Mouse (Mus musculus) kidney, embryonic 15.5 days (tissue): ENCODE data around the gene Lenep. TPM values are rescaled to one million over a fixed set of nuclear protein-coding genes. Genes with fewer than 3 reads are reported as not detected.

Source experiments
- ATAC-seq: fragments of 200-750 bp; cut with Nextera tagmentation; replicated peaks from 2 replicates; pipeline ENCODE4 v1.8.0; 2017; ENCODE audit warnings: moderate TSS enrichment; ENCODE audit not compliant: low FRiP score
- H3K27ac ChIP-seq: fragments of 300-500 bp; sonication (generic); 2 replicates; pipeline ENCODE4 v1.5.1; 2015; ENCODE audit warnings: mild to moderate bottlenecking, inconsistent platforms
- H3K27me3 ChIP-seq: fragments of 300-500 bp; sonication (generic); 2 replicates; pipeline ENCODE4 v1.6.1; 2015; ENCODE audit warnings: inconsistent platforms
- H3K36me3 ChIP-seq: fragments of 300-500 bp; sonication (generic); 2 replicates; pipeline ENCODE4 v1.6.1; 2015; ENCODE audit warnings: inconsistent platforms
- H3K4me1 ChIP-seq: fragments of 300-500 bp; sonication (generic); 2 replicates; pipeline ENCODE4 v1.6.1; 2015; ENCODE audit warnings: inconsistent platforms
- H3K4me2 ChIP-seq: fragments of 300-500 bp; sonication (generic); 2 replicates; pipeline ENCODE4 v1.6.1; 2015; ENCODE audit warnings: moderate library complexity, mild to moderate bottlenecking, inconsistent platforms
- H3K4me3 ChIP-seq: fragments of 300-500 bp; sonication (generic); replicated peaks from 2 replicates; pipeline ENCODE4 v1.5.1; 2015; ENCODE audit warnings: mild to moderate bottlenecking, inconsistent platforms
- H3K9ac ChIP-seq: fragments of 300-500 bp; sonication (generic); 2 replicates; pipeline ENCODE4 v1.6.1; 2015; ENCODE audit warnings: mild to moderate bottlenecking, inconsistent platforms
- H3K9me3 ChIP-seq: fragments of 300-500 bp; sonication (generic); replicated peaks from 2 replicates; pipeline ENCODE4 v1.6.1; 2016; ENCODE audit warnings: inconsistent platforms
- WGBS: fragments of 180-500 bp; shearing (Covaris S2); methylation state at CpG from one replicate; pipeline ENCODE4 v1.1.7; 2015; ENCODE audit warnings: mixed read lengths; 5-methylcytosine and 5-hydroxymethylcytosine counted together
- polyA plus RNA-seq: library from polyadenylated mRNA; unstranded; fragments of >200 nt; fragmentation: Nextera tagmentation; extraction: Ambion mirVana; gene quantifications from 2 replicates; pipeline ENCODE4 v1.2.1, GENCODE M21; 2015

Lenep gene
- polyA plus RNA-seq, 1 experiment from 2014 or later = 0.14 TPM

DNA sequence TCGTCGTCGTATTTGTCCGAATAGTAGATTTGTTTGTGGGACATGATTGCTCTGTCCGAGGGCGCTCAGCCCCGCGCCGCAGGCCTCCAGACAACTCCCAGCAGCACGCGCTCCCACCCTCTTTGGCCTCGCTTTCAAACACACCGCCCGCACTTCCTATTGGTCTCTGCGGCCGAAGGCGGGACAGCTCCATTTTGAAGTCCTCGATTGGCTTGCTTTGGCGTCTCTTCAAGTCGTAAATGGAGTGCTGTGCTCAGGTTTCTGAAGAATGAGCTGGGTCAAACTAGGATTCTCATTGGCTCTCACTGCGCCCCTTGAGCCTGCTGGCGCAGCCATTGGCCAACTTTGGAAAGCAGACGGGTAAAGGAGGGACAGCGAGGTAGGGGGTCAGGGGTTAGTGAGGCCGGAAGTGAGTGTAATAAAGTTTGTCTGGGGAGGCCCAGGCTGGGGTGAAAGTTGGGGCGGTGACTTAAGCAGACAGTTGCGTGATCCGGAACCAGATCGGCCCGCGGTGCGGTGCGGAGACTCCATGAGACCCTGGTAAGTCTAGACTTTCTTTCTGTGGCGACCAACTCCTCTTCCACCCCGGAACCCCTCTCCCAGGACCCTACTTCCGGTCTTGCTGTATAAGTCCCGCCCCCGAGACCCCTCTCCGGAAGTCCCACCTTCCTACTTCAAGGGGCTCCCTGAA is 15.7 kb upstream of the Lenep start, which contains the start of the genes Cks1b and Shc1:
Cks1b (minus strand) TSS at position 214 of the 691 bp plus-strand sequence.
Shc1 (plus strand) TSS at position 274 of the 691 bp plus-strand sequence.
- H3K27me3 ChIP-seq = no peaks in the 10 kb centered on the region

DNA sequence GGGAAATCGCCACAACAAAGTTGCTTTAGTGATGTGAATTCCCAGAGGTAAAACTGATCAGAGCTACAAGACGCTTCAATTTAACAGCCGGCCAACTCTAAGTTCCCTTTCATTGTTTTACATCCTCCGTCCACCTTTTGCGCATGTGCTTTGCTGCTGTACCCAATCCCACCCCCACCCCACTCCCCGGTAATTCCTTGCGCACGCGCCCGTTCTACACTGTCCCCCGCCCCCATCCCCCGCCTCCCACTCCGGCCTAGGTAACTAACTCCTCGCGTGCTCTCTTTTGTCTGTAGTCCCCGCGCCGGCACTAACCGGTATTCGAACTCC is 15.2 kb upstream of the Lenep start:
- Histone ChIP-seq H3K27ac (peak overlapping the region; percentile 100), H3K4me3 (peak overlapping the region; percentile 71), H3K9me3 (no peaks in the 10 kb centered on the region), H3K4me1 (peaks cover 47% of the 10 kb centered on the region), H3K9ac (peak overlapping the region; percentile 54), H3K36me3 (peaks cover 36% of the 10 kb centered on the region), H3K4me2 (peak overlapping the region; percentile 89), H3K27me3 (no peaks in the 10 kb centered on the region)
- WGBS = 1% methylated on average over 20 of the region's 20 CpGs
- peak; percentile 26 for ATAC-seq

More for the DNA sequence above, 15.7 kb upstream of the Lenep start, which contains the start of the genes Cks1b and Shc1:
- ATAC-seq = peak; percentile 93
- Histone ChIP-seq H3K36me3 (peaks cover 32% of the 10 kb centered on the region), H3K4me3 (peak within 1 kb of the TSS; percentile 71), H3K9me3 (no peaks in the 10 kb centered on the region), H3K27ac (peak within 1 kb of the TSS; percentile 100), H3K9ac (peak within 1 kb of the TSS; percentile 60), H3K4me1 (peaks cover 52% of the 10 kb centered on the region), H3K4me2 (peak within 1 kb of the TSS; percentile 89)
- WGBS = under 1% methylated on average over 39 of the region's 39 CpGs

DNA sequence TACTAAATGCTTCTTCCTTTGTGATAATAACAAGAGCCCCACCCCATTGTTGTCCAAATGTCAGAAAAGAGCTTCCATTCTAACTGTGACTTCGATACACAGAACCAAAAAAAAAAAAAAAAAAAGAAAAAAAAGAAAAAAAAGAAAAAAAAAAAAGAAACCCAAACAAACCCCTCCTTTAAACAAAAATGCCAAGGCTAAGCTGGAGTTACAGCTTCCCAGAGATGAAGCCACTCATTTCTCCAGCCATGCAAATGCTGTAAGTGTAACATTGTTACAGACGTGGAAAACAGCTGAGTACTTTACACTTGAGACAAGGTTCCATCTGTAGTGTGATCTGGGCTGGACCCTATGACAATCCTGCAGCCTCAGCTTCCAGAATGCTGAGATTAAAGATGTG is 14.5 kb upstream of the Lenep start:
- no peak for ATAC-seq
- Histone ChIP-seq H3K36me3 (peaks cover 36% of the 10 kb centered on the region), H3K9ac (peak overlapping the region; percentile 54), H3K4me3 (peak overlapping the region; percentile 71), H3K9me3 (no peaks in the 10 kb centered on the region), H3K4me2 (peak overlapping the region; percentile 89), H3K27me3 (no peaks in the 10 kb centered on the region), H3K27ac (peak overlapping the region; percentile 100), H3K4me1 (peaks cover 42% of the 10 kb centered on the region)
- 13% methylated on average over 2 of the region's 2 CpGs for WGBS

GRCm38 (mm10) chr3:89416158-89416557 is 13.6 kb upstream of the Lenep start:
- Histone ChIP-seq H3K27ac (no peak overlapping the region), H3K9ac (no peak overlapping the region), H3K9me3 (no peaks in the 10 kb centered on the region), H3K36me3 (peaks cover 36% of the 10 kb centered on the region), H3K4me3 (no peak overlapping the region; the same call in 1 of the 2 replicates), H3K4me2 (no peak overlapping the region; the same call in 1 of the 2 replicates), H3K27me3 (no peaks in the 10 kb centered on the region), H3K4me1 (peaks cover 35% of the 10 kb centered on the region)
- WGBS = 93% methylated on average over 8 of the region's 8 CpGs
- no peak for ATAC-seq

DNA sequence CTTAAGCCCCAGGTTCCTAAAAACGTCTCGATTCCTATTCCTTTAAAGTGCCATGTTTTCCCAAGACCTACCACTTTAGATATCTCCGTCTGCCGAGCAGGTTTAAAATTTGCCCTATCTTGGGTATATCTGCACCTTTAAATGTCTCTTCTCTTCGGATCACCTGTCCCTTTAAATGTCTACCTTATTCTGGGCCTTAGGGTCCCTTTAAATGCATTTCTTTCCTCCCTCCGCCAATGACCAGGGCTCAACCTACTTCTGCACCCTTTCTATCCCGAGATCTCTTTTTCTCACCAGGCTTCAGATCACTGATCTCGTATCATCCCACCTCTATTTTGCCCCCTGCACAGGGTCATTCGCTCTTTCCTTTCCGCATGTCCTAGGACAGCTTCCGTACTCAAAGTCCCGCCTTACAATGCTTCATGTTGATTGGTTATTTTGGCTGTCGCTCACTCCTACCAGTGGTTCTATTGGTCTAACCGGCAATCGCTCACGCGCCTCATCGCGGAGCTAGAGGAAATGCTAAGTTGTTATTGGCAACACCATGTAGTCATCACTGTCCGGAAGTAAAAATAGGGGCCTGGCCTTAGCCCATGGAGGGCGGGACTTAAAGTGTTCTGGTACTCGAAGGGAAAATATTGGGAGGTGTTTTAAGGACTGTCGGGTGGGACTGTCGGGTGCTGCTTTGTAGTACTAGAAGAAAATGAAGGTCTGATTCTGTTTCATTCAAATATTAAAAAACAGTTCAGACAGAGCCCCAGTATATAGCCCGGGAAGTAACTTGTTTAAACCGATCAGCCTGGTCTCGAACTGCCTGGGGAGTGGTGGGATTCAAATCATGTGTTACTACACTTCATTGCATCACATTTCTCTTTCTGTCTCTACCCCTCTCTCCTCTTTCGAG is 9.1 kb upstream of the Lenep start, which contains the start of gene Flad1:
Flad1 (minus strand) TSS at position 381 of the 904 bp plus-strand sequence.
- H3K27ac ChIP-seq = peak within 1 kb of the TSS; percentile 48; the same call in 1 of the 2 replicates

DNA sequence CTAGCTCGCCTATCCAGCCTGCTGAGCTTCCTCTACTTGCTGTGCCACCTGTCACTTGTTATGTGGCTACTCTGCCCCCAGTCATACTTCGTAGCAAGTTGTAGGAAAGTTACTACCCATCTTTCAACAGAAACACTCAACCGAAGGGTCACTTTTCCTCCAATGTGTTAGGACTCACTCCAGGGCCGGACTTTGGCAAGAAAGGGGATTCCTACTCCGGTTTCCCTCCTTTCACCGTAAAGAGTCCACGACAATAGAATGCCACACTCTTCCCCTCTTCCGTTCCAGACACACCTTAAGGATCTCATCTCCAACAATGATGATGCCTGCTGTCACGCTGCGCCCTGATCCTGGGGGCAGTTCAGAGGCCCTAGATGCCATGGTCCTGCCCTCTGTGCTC is 8.3 kb upstream of the Lenep start:
- no peak for ATAC-seq
- Histone ChIP-seq H3K4me3 (peak overlapping the region; percentile 54), H3K9me3 (no peaks in the 10 kb centered on the region), H3K27ac (peak overlapping the region; percentile 19; the same call in 1 of the 2 replicates), H3K4me1 (peaks cover 10% of the 10 kb centered on the region), H3K4me2 (peak overlapping the region; percentile 65), H3K9ac (peak overlapping the region; percentile 51), H3K27me3 (no peaks in the 10 kb centered on the region), H3K36me3 (peaks cover 51% of the 10 kb centered on the region)
- 78% methylated on average over 10 of the region's 10 CpGs for WGBS

More for the DNA sequence above, 9.1 kb upstream of the Lenep start, which contains the start of gene Flad1:
- Histone ChIP-seq H3K4me2 (peak within 1 kb of the TSS; percentile 65), H3K9ac (peak within 1 kb of the TSS; percentile 51), H3K36me3 (peaks cover 57% of the 10 kb centered on the region), H3K27me3 (no peaks in the 10 kb centered on the region), H3K4me3 (peak within 1 kb of the TSS; percentile 54), H3K9me3 (no peaks in the 10 kb centered on the region), H3K4me1 (peaks cover 16% of the 10 kb centered on the region)
- 5% methylated on average over 28 of the region's 28 CpGs for WGBS
- ATAC-seq = peak; percentile 99

GRCm38 (mm10) chr3:89409701-89410100 is 7.1 kb upstream of the Lenep start:
- no peak for ATAC-seq
- Histone ChIP-seq H3K9ac (no peak overlapping the region), H3K9me3 (no peaks in the 10 kb centered on the region), H3K4me1 (peaks cover 10% of the 10 kb centered on the region), H3K4me3 (no peak overlapping the region), H3K27me3 (no peaks in the 10 kb centered on the region), H3K36me3 (peaks cover 48% of the 10 kb centered on the region), H3K4me2 (no peak overlapping the region), H3K27ac (no peak overlapping the region)
- WGBS = 94% methylated on average over 3 of the region's 3 CpGs

GRCm38 (mm10) chr3:89408448-89408847 is 5.9 kb upstream of the Lenep start:
- Histone ChIP-seq H3K36me3 (peaks cover 45% of the 10 kb centered on the region), H3K9ac (no peak overlapping the region), H3K4me3 (no peak overlapping the region), H3K4me2 (no peak overlapping the region), H3K27me3 (no peaks in the 10 kb centered on the region), H3K27ac (no peak overlapping the region), H3K4me1 (peaks cover 10% of the 10 kb centered on the region), H3K9me3 (no peaks in the 10 kb centered on the region)
- ATAC-seq = no peak
- WGBS = 68% methylated on average over 16 of the region's 16 CpGs

DNA sequence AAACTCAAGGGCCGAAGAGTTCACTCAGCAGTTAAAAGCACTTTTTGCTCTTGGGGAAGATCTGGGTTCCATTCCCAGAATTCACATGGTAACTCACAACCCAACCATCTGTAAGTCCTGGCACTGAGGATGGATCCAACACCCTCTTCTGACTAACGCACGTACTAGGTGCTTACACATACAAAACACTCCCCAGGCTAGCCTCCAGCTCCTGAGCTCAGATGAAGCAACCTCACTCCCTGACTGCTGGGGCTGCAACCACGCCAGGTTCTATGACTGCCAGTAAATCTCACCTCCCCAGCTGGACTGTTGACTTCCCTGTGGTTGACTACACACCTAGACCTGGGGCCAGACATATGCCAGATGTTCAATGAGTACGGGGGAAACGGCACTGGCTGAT is 4.3 kb upstream of the Lenep start:
- no peak for ATAC-seq

GRCm38 (mm10) chr3:89401329-89401728 is 1.3 kb downstream of the Lenep start:
- Histone ChIP-seq H3K9ac (no peak overlapping the region), H3K27me3 (no peaks in the 10 kb centered on the region), H3K9me3 (no peaks in the 10 kb centered on the region), H3K27ac (no peak overlapping the region), H3K4me2 (no peak overlapping the region), H3K36me3 (peaks cover 40% of the 10 kb centered on the region), H3K4me3 (no peak overlapping the region), H3K4me1 (peaks cover 7% of the 10 kb centered on the region)
- 90% methylated on average over 7 of the region's 7 CpGs for WGBS
- no peak for ATAC-seq

More for the DNA sequence above, 4.3 kb upstream of the Lenep start:
- H3K27ac ChIP-seq = no peak overlapping the region
- H3K4me3 ChIP-seq = no peak overlapping the region
- H3K9me3 ChIP-seq = no peaks in the 10 kb centered on the region
- no peak overlapping the region for H3K4me2 ChIP-seq
- no peaks in the 10 kb centered on the region for H3K27me3 ChIP-seq
- H3K9ac ChIP-seq = no peak overlapping the region
- WGBS = 87% methylated on average over 6 of the region's 6 CpGs
- peaks cover 8% of the 10 kb centered on the region for H3K4me1 ChIP-seq
- H3K36me3 ChIP-seq = peaks cover 54% of the 10 kb centered on the region

DNA sequence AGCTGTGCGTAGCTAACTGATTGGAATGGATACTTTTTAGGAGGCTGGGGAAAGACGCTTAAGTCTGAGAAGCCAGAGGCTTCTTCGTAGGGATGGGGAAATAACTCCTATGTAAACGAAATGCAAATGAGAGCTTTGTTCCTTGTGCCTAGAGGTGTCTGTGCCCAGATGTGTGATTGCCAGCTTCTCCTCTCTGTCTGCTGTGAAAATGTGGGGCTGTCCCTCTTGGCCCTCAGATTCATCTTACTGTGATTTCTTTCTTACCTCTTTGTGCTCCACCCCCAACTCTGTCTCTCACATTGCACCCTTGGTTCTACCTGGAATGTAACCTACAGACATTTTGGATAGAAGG is 6.0 kb downstream of the Lenep start:
- H3K9ac ChIP-seq = peak overlapping the region; percentile 56
- H3K36me3 ChIP-seq = peaks cover 4% of the 10 kb centered on the region
- ATAC-seq = no peak
- H3K27me3 ChIP-seq = no peaks in the 10 kb centered on the region
- H3K4me3 ChIP-seq = peak overlapping the region; percentile 59
- H3K4me1 ChIP-seq = peaks cover 46% of the 10 kb centered on the region
- H3K4me2 ChIP-seq = peak overlapping the region; percentile 99
- H3K27ac ChIP-seq = peak overlapping the region; percentile 95
- H3K9me3 ChIP-seq = no peaks in the 10 kb centered on the region
- 2% methylated on average over 4 of the region's 4 CpGs for WGBS
